Mouse (Mus musculus): ENCODE measurements around the gene Bnc2.

Gene Bnc2

GRCm38 (mm10) chr4:84675171-84675973 is at the start of gene Bnc2:
Bnc2 (minus strand) TSS chr4:84675275.
- DNase-seq (ENCODE audit: low spot score) = peak; percentile 73

- no peak for DNase-seq (ENCODE audit: low spot score)
Measured at GRCm38 (mm10) chr4:84707961-84708360, 32.9 kb upstream of the Bnc2 start.

- DNase-seq (ENCODE audit: low spot score) = no peak
Measured at GRCm38 (mm10) chr4:84685521-84686366, 10.7 kb upstream of the Bnc2 start.

GRCm38 (mm10) chr4:84685009-84685408 is 9.9 kb upstream of the Bnc2 start:
- DNase-seq (ENCODE audit: low spot score) = no peak

- no peak for DNase-seq (ENCODE audit: low spot score)
Measured at GRCm38 (mm10) chr4:84675974-84676315, 870 bp upstream of the Bnc2 start.

GRCm38 (mm10) chr4:84674318-84675170 is 531 bp downstream of the Bnc2 start:
- DNase-seq (ENCODE audit: low spot score) = no peak

GRCm38 (mm10) chr4:84673681-84674307 is 1.3 kb downstream of the Bnc2 start:
- DNase-seq (ENCODE audit: low spot score) = no peak

GRCm38 (mm10) chr4:84672181-84672791 is 2.8 kb downstream of the Bnc2 start:
- no peak for DNase-seq (ENCODE audit: low spot score)

GRCm38 (mm10) chr4:84670996-84671395 is 4.1 kb downstream of the Bnc2 start:
- DNase-seq (ENCODE audit: low spot score) = no peak

- DNase-seq (ENCODE audit: low spot score) = no peak
Measured at GRCm38 (mm10) chr4:84669650-84670049, 5.4 kb downstream of the Bnc2 start.

GRCm38 (mm10) chr4:84668949-84669605 is 6.0 kb downstream of the Bnc2 start:
- DNase-seq (ENCODE audit: low spot score) = no peak

GRCm38 (mm10) chr4:84668226-84668625 is 6.8 kb downstream of the Bnc2 start:
- no peak for DNase-seq (ENCODE audit: low spot score)

- no peak for DNase-seq (ENCODE audit: low spot score)
Measured at GRCm38 (mm10) chr4:84662228-84663065, 12.6 kb downstream of the Bnc2 start.

- no peak for DNase-seq (ENCODE audit: low spot score)
Measured at GRCm38 (mm10) chr4:84661341-84661740, 13.7 kb downstream of the Bnc2 start.

GRCm38 (mm10) chr4:84651786-84652185 is 23.3 kb downstream of the Bnc2 start:
- DNase-seq (ENCODE audit: low spot score) = no peak

- DNase-seq (ENCODE audit: low spot score) = no peak
Measured at GRCm38 (mm10) chr4:84646576-84646975, 28.5 kb downstream of the Bnc2 start.

- no peak for DNase-seq (ENCODE audit: low spot score)
Measured at GRCm38 (mm10) chr4:84639166-84639565, 35.9 kb downstream of the Bnc2 start.

- no peak for DNase-seq (ENCODE audit: low spot score)
Measured at GRCm38 (mm10) chr4:84637641-84638040, 37.4 kb downstream of the Bnc2 start.

GRCm38 (mm10) chr4:84634751-84635150 is 40.3 kb downstream of the Bnc2 start:
- no peak for DNase-seq (ENCODE audit: low spot score)

GRCm38 (mm10) chr4:84633991-84634390 is 41.1 kb downstream of the Bnc2 start:
- DNase-seq (ENCODE audit: low spot score) = no peak

Data from testis, postnatal 14 days (tissue).